Mouse (Mus musculus): ENCODE results near the gene Asic4. TPM values are rescaled to one million over a fixed set of nuclear protein-coding genes. Genes with fewer than 3 reads are reported as not detected.

Gene Asic4
- total and polyA plus RNA-seq, 3 experiments, result not detected

- DNase-seq, result no peak
- H3K79me2 ChIP-seq (replicated peaks; ENCODE audit: control insufficient read depth, insufficient read depth, low read length), result no peaks in the 10 kb centered on the region
- intact Hi-C loops (cut with DNase I), result no loop called here
- H3K27me3 ChIP-seq (ENCODE audit: control insufficient read depth, insufficient read depth, low read length), result peaks cover 3% of the 10 kb centered on the region; the same call in 1 of the 2 replicates
- no peak overlapping the region for H3K4me3 ChIP-seq
- no peaks in the 10 kb centered on the region for H3K36me3 ChIP-seq (ENCODE audit: control insufficient read depth, insufficient read depth, low read length)
- peaks cover 2% of the 10 kb centered on the region for H3K4me1 ChIP-seq (ENCODE audit: control insufficient read depth, insufficient read depth, low read length)
- no peak overlapping the region for H3K27ac ChIP-seq
- WGBS, result 69% methylated on average over 5 of the region's 5 CpGs
- no peak overlapping the region for H3K9ac ChIP-seq (ENCODE audit: low read depth, low read length)
- no peak for TF ChIP-seq POLR2A (IDR thresholded peaks at IDR 0.05; ENCODE audit: insufficient read depth, low read depth, low read length)
- no peak for TF ChIP-seq CTCF (IDR thresholded peaks at IDR 0.05)
- no peak for TF ChIP-seq EP300 (IDR thresholded peaks at IDR 0.05; ENCODE audit: insufficient read depth, low read depth, low read length)
These were observed 13.5 kb downstream of the Asic4 start for GRCm38 (mm10) chr1:75463652-75464204.

- peaks cover 1% of the 10 kb centered on the region; the same call in 1 of the 2 replicates for H3K27me3 ChIP-seq (ENCODE audit: control insufficient read depth, insufficient read depth, low read length)
- no peak overlapping the region for H3K9ac ChIP-seq (ENCODE audit: low read depth, low read length)
- TF ChIP-seq POLR2A (IDR thresholded peaks at IDR 0.05; ENCODE audit: insufficient read depth, low read depth, low read length) (no peak), EP300 (IDR thresholded peaks at IDR 0.05; ENCODE audit: insufficient read depth, low read depth, low read length) (peak; percentile 78; the same call in 1 of the 2 replicates), CTCF (IDR thresholded peaks at IDR 0.05) (peak; percentile 91)
- WGBS, result 8% methylated on average over 14 of the region's 14 CpGs
- intact Hi-C loops (cut with DNase I), result loop anchor here (1.0 kb wide), 2 partner anchors 22 to 124 kb away; no protein-coding TSS in a partner anchor
- no peaks in the 10 kb centered on the region for H3K36me3 ChIP-seq (ENCODE audit: control insufficient read depth, insufficient read depth, low read length)
- no peaks in the 10 kb centered on the region for H3K79me2 ChIP-seq (replicated peaks; ENCODE audit: control insufficient read depth, insufficient read depth, low read length)
- H3K4me3 ChIP-seq, result no peak overlapping the region
- no peaks in the 10 kb centered on the region; the same call in 1 of the 2 replicates for H3K4me1 ChIP-seq (ENCODE audit: control insufficient read depth, insufficient read depth, low read length)
- DNase-seq, result peak; percentile 78 to 85
- H3K27ac ChIP-seq, result no peak overlapping the region
These were observed 17.1 kb downstream of the Asic4 start for GRCm38 (mm10) chr1:75467215-75467927.

GRCm38 (mm10) chr1:75469287-75469825 is 19.1 kb downstream of the Asic4 start:
- 77% methylated on average over 17 of the region's 17 CpGs for WGBS
- Histone ChIP-seq H3K27ac (no peak overlapping the region), H3K79me2 (replicated peaks; ENCODE audit: control insufficient read depth, insufficient read depth, low read length) (no peaks in the 10 kb centered on the region), H3K36me3 (ENCODE audit: control insufficient read depth, insufficient read depth, low read length) (no peaks in the 10 kb centered on the region), H3K4me3 (no peak overlapping the region), H3K27me3 (ENCODE audit: control insufficient read depth, insufficient read depth, low read length) (peaks cover 1% of the 10 kb centered on the region; the same call in 1 of the 2 replicates), H3K9ac (ENCODE audit: low read depth, low read length) (no peak overlapping the region), H3K4me1 (ENCODE audit: control insufficient read depth, insufficient read depth, low read length) (no peaks in the 10 kb centered on the region; the same call in 1 of the 2 replicates)
- TF ChIP-seq CTCF (IDR thresholded peaks at IDR 0.05), result no peak
- intact Hi-C loops (cut with DNase I), result no loop called here
- DNase-seq, result no peak

- Histone ChIP-seq H3K9ac (ENCODE audit: low read depth, low read length) (no peak overlapping the region), H3K4me3 (no peak overlapping the region), H3K36me3 (ENCODE audit: control insufficient read depth, insufficient read depth, low read length) (no peaks in the 10 kb centered on the region), H3K27me3 (ENCODE audit: control insufficient read depth, insufficient read depth, low read length) (peaks cover 1% of the 10 kb centered on the region; the same call in 1 of the 2 replicates), H3K27ac (no peak overlapping the region), H3K79me2 (replicated peaks; ENCODE audit: control insufficient read depth, insufficient read depth, low read length) (no peaks in the 10 kb centered on the region), H3K4me1 (ENCODE audit: control insufficient read depth, insufficient read depth, low read length) (peaks cover 4% of the 10 kb centered on the region)
- no peak for DNase-seq
- 94% methylated on average over 11 of the region's 11 CpGs for WGBS
- intact Hi-C loops (cut with DNase I), result loop anchor here (5.0 kb wide), 1 partner anchor 81 kb away; no protein-coding TSS in a partner anchor
- TF ChIP-seq EP300 (IDR thresholded peaks at IDR 0.05; ENCODE audit: insufficient read depth, low read depth, low read length), result no peak
- no peak for TF ChIP-seq POLR2A (IDR thresholded peaks at IDR 0.05; ENCODE audit: insufficient read depth, low read depth, low read length)
- TF ChIP-seq CTCF (IDR thresholded peaks at IDR 0.05), result no peak
These were observed 26.2 kb downstream of the Asic4 start for GRCm38 (mm10) chr1:75476441-75476840.

DNA sequence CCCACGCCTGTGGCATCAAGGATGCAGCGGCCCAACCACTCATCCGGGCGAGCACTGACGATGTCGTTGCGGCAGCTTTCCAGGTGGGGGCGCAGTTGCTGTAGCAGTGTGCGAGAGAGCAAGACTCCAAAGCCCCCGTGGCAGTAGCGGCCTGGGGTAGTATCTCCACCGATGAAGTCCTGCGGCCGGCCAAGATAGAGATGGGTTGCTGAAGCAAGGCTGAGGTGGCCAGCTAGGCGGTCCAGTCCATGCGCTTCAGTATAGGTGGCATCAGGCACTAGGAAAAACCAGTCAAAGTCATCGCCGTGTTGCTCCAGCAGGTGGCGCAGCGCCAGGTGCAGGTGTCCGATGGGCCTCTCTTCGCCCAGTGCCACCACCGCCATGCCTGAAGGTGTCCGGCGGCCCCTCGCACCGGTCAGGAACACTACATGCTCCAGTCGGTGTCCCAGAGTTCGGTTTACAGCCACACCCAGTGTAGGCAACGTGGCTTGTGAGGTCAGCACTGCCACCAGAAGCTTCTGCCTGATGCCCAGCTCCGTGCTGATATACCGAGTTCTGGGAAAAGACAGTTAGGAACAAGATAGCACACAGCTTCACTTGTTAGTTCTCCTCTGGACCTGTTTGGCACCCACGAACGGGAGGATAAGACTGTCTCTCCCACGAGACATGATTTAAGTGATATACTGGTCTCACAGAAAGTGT is 27.2 kb downstream of the Asic4 start:
- H3K4me3 ChIP-seq, result no peak overlapping the region
- 14% methylated on average over 35 of the region's 35 CpGs for WGBS
- intact Hi-C loops (cut with DNase I), result loop anchor here (5.0 kb wide), 1 partner anchor 80 kb away; no protein-coding TSS in a partner anchor

More for the DNA sequence above, 27.2 kb downstream of the Asic4 start:
- H3K36me3 ChIP-seq (ENCODE audit: control insufficient read depth, insufficient read depth, low read length), result no peaks in the 10 kb centered on the region
- TF ChIP-seq EP300 (IDR thresholded peaks at IDR 0.05; ENCODE audit: insufficient read depth, low read depth, low read length) (no peak), POLR2A (IDR thresholded peaks at IDR 0.05; ENCODE audit: insufficient read depth, low read depth, low read length) (no peak), CTCF (IDR thresholded peaks at IDR 0.05) (peak; percentile 81)
- no peak overlapping the region for H3K9ac ChIP-seq (ENCODE audit: low read depth, low read length)
- peaks cover 4% of the 10 kb centered on the region for H3K4me1 ChIP-seq (ENCODE audit: control insufficient read depth, insufficient read depth, low read length)
- peaks cover 1% of the 10 kb centered on the region; the same call in 1 of the 2 replicates for H3K27me3 ChIP-seq (ENCODE audit: control insufficient read depth, insufficient read depth, low read length)
- DNase-seq, result peak; percentile 80 to 83
- no peaks in the 10 kb centered on the region for H3K79me2 ChIP-seq (replicated peaks; ENCODE audit: control insufficient read depth, insufficient read depth, low read length)
- H3K27ac ChIP-seq, result no peak overlapping the region

Data from heart, adult 2 months (tissue).